Mouse (Mus musculus) kidney, postnatal 0 days (tissue): ENCODE data around the gene Stk19. TPM values are rescaled to one million over a fixed set of nuclear protein-coding genes. Genes with fewer than 3 reads are reported as not detected.
A peak's percentile ranks its signal among the peaks of the same experiment; 100 is the strongest.

ENCODE experiments used
- ATAC-seq: fragments of 200-750 bp; cut with Nextera tagmentation; replicated peaks from 2 replicates; pipeline ENCODE4 v1.8.0; 2017; ENCODE audit warnings: low read depth, moderate number of reproducible peaks, moderate TSS enrichment, moderate library complexity; ENCODE audit not compliant: low FRiP score
- DNase-seq: peaks from one replicate; pipeline ENCODE4 v3.0.0-alpha.2; 2016; ENCODE audit warnings: low spot score
- H3K27ac ChIP-seq: fragments of 300-500 bp; sonication (generic); 2 replicates; pipeline ENCODE4 v1.5.1; 2014; ENCODE audit warnings: mild to moderate bottlenecking
- H3K27me3 ChIP-seq: fragments of 300-500 bp; sonication (generic); 2 replicates; pipeline ENCODE4 v1.6.1; 2014; ENCODE audit warnings: low read length, mixed read lengths; ENCODE audit not compliant: insufficient read depth
- H3K36me3 ChIP-seq: fragments of 300-500 bp; sonication (generic); 2 replicates; pipeline ENCODE4 v1.6.1; 2014; ENCODE audit warnings: low read length, mixed read lengths; ENCODE audit not compliant: insufficient read depth
- H3K4me1 ChIP-seq: fragments of 300-500 bp; sonication (generic); replicated peaks from 2 replicates; pipeline ENCODE4 v1.6.1; 2014; ENCODE audit warnings: antibody characterized with exemption, low read length, mixed read lengths; ENCODE audit not compliant: insufficient read depth
- H3K4me2 ChIP-seq: fragments of 300-500 bp; sonication (generic); 2 replicates; pipeline ENCODE4 v1.6.1; 2014; ENCODE audit warnings: mild to moderate bottlenecking, low read length, moderate library complexity, mixed read lengths
- H3K4me3 ChIP-seq: fragments of 300-500 bp; sonication (generic); replicated peaks from 2 replicates; pipeline ENCODE4 v1.5.1; 2014; ENCODE audit warnings: low read depth, low read length
- H3K9ac ChIP-seq: fragments of 300-500 bp; sonication (generic); 2 replicates; pipeline ENCODE4 v1.6.1; 2014; ENCODE audit warnings: low read depth, low read length
- H3K9me3 ChIP-seq: fragments of 300-500 bp; sonication (generic); replicated peaks from 2 replicates; pipeline ENCODE4 v1.6.1; 2016; ENCODE audit warnings: low read length, inconsistent platforms, mixed read lengths
- CTCF ChIP-seq: IDR thresholded peaks from 2 replicates; pipeline ENCODE4 v1.5.1; 2016; ENCODE audit warnings: antibody characterized with exemption, low read depth, mild to moderate bottlenecking, moderate library complexity
- WGBS: fragments of 180-500 bp; shearing (Covaris S2); extraction: QIAGEN DNeasy Blood & Tissue Kit; methylation state at CpG from one replicate; pipeline ENCODE4 v1.1.7; 2014; 5-methylcytosine and 5-hydroxymethylcytosine counted together
- polyA plus RNA-seq: library from polyadenylated mRNA; unstranded; fragments of >200 nt; fragmentation: Nextera tagmentation; extraction: Ambion mirVana; gene quantifications from 2 replicates; pipeline ENCODE4 v1.2.1, GENCODE M21; 2015

Gene Stk19
- polyA plus RNA-seq, 1 experiment from 2014 or later: 30.8 TPM

- WGBS: 55% methylated on average over 11 of the region's 11 CpGs
- no peaks in the 10 kb centered on the region for H3K9me3 ChIP-seq
- no peak for TF ChIP-seq CTCF
- H3K4me2 ChIP-seq: no peak within 1 kb of the TSS
- no peaks in the 10 kb centered on the region for H3K27me3 ChIP-seq
- H3K27ac ChIP-seq: no peak within 1 kb of the TSS
- DNase-seq: no peak
- no peaks in the 10 kb centered on the region for H3K36me3 ChIP-seq
- H3K9ac ChIP-seq: no peak within 1 kb of the TSS
- 0 out of 2 replicates have a peak, but pooled peaks cover 4% of the 10 kb centered on the region for H3K4me1 ChIP-seq
- ATAC-seq: no peak
- H3K4me3 ChIP-seq: no peak within 1 kb of the TSS
These were observed 42.7 kb upstream of the Stk19 start, which contains the start of gene Zbtb12 for GRCm38 (mm10) chr17:34879336-34879879. TSS of gene Zbtb12 (plus strand) at chr17:34879483.

- no peak overlapping the region for H3K9ac ChIP-seq
- H3K9me3 ChIP-seq: no peaks in the 10 kb centered on the region
- DNase-seq (no peak), ATAC-seq (no peak)
- H3K4me2 ChIP-seq: no peak overlapping the region
- 87% methylated on average over 6 of the region's 6 CpGs for WGBS
- no peak overlapping the region for H3K27ac ChIP-seq
- no peaks in the 10 kb centered on the region for H3K36me3 ChIP-seq
- no peaks in the 10 kb centered on the region for H3K27me3 ChIP-seq
- no peak overlapping the region for H3K4me3 ChIP-seq
- H3K4me1 ChIP-seq: no peaks in the 10 kb centered on the region
- TF ChIP-seq CTCF: no peak
These were observed 37.6 kb upstream of the Stk19 start for GRCm38 (mm10) chr17:34874321-34874720.

- 0 out of 2 replicates have a peak, but pooled peaks cover 10% of the 10 kb centered on the region for H3K4me1 ChIP-seq
- no peaks in the 10 kb centered on the region for H3K36me3 ChIP-seq
- ATAC-seq (no peak), DNase-seq (no peak)
- no peak overlapping the region for H3K27ac ChIP-seq
- no peak for TF ChIP-seq CTCF
- no peak overlapping the region for H3K4me3 ChIP-seq
- H3K9ac ChIP-seq: no peak overlapping the region
- H3K27me3 ChIP-seq: no peaks in the 10 kb centered on the region
- H3K9me3 ChIP-seq: no peaks in the 10 kb centered on the region
- 46% methylated on average over 7 of the region's 7 CpGs for WGBS
- no peak overlapping the region for H3K4me2 ChIP-seq
These were observed 29.2 kb upstream of the Stk19 start for GRCm38 (mm10) chr17:34865981-34866380.

DNA sequence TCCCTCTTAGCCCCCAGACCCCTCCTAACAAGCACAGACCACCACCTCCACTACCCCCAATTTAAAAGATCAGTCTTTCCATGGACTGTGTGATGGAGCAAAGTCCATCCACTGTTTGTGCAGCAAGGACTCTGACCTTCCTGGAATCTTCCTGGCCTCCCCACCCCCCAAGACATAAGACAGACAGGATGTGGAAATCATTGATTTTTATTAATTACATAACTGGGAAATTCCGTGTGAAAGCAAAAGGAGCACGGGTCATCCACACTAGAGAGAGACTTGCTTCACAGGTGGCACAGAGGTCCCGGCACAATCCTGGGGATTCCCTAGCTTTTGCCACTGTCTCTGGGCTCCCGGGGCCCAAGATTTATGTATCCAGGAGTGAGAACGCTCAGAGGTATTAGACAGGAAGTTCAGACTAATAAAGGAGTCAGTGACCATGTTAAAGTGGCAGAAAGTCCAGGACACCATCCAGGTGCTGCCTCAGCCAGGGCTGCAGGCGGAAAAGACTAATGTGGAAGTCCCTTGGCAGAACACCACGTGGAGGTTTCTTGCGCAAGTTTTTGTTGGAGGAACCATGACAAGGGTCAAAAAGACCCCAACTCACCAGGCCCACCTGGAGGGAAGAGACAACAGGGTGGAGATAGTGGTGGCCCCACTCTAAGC lies 25.8 kb upstream of the Stk19 start, which contains the start of gene Cfb:
Gene Cfb (minus strand): TSS at position 103 of the 666 bp plus-strand sequence.
- no peak within 1 kb of the TSS for H3K4me3 ChIP-seq
- no peaks in the 10 kb centered on the region for H3K9me3 ChIP-seq
- H3K4me2 ChIP-seq: peak within 1 kb of the TSS; percentile 8
- no peaks in the 10 kb centered on the region for H3K36me3 ChIP-seq
- H3K27me3 ChIP-seq: no peaks in the 10 kb centered on the region
- DNase-seq (no peak), ATAC-seq (peak; percentile 69; the same call in 1 of the 2 replicates)
- 23% methylated on average over 8 of the region's 8 CpGs for WGBS
- 0 out of 2 replicates have a peak, but pooled peaks cover 10% of the 10 kb centered on the region for H3K4me1 ChIP-seq
- no peak within 1 kb of the TSS for H3K9ac ChIP-seq
- peak within 1 kb of the TSS; percentile 64 for H3K27ac ChIP-seq
- no peak for TF ChIP-seq CTCF

- no peak overlapping the region for H3K9ac ChIP-seq
- 0 out of 2 replicates have a peak, but pooled peaks cover 1% of the 10 kb centered on the region for H3K36me3 ChIP-seq
- H3K27ac ChIP-seq: peak overlapping the region; percentile 64
- TF ChIP-seq CTCF: no peak
- 57% methylated on average over 13 of the region's 13 CpGs for WGBS
- H3K27me3 ChIP-seq: no peaks in the 10 kb centered on the region
- H3K4me3 ChIP-seq: no peak overlapping the region
- 0 out of 2 replicates have a peak, but pooled peaks cover 10% of the 10 kb centered on the region for H3K4me1 ChIP-seq
- ATAC-seq (peak; percentile 49; the same call in 1 of the 2 replicates), DNase-seq (no peak)
- no peaks in the 10 kb centered on the region for H3K9me3 ChIP-seq
- peak overlapping the region; percentile 8 for H3K4me2 ChIP-seq
These were observed 25.1 kb upstream of the Stk19 start for GRCm38 (mm10) chr17:34861704-34862415.

DNA sequence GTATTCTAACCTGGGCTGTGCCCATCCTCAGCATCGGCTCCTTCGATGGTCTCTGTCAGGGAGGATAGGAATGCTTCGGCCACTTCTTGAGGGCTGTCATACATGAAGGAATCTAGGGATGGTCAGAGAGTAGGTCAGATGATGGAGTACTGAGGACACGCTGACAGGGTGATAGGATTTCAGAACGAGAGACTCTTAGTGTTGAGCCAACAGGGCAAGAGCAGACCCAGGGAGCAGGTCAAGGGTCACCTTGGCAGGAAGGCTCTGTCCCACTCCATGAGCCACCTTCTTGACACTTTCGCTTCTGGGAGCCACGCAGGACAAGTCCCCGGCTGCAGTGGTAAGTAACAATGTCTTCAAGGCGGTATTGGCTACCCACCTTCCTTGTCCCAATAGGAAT lies 23.8 kb upstream of the Stk19 start:
- H3K9ac ChIP-seq: no peak overlapping the region
- DNase-seq (no peak), ATAC-seq (no peak)
- no peaks in the 10 kb centered on the region for H3K9me3 ChIP-seq
- peaks cover 9% of the 10 kb centered on the region; the same call in 1 of the 2 replicates for H3K36me3 ChIP-seq
- H3K27ac ChIP-seq: no peak overlapping the region
- H3K27me3 ChIP-seq: no peaks in the 10 kb centered on the region
- TF ChIP-seq CTCF: no peak
- H3K4me1 ChIP-seq: 0 out of 2 replicates have a peak, but pooled peaks cover 10% of the 10 kb centered on the region
- no peak overlapping the region for H3K4me3 ChIP-seq
- no peak overlapping the region for H3K4me2 ChIP-seq
- WGBS: 82% methylated on average over 9 of the region's 9 CpGs
